ENCODE assay signal across 26 mouse cellular contexts in genomic region chr17:27779755-27780154, GRCm38 (mm10). TPM values are rescaled to one million over a fixed set of nuclear protein-coding genes. Genes with fewer than 3 reads are reported as not detected.
DNase-seq lines count a peak whose midpoint lies in the region; ATAC-seq and TF ChIP-seq lines count a peak whose summit lies in the region.
"Had no signal": no experiment of that assay in that cellular context is flagged by ENCODE, and none has a peak within 500 bp of the region (broad histone marks: within the 10 kb centered on the region; RNA-seq: fewer than 3 reads in every experiment).

No protein-coding gene starts in this region.

- TF ChIP-seq EP300 in MEL (IDR thresholded peaks at IDR 0.05; ENCODE audit: low read depth in 1 of 2, low read length in 2 of 2), result no peak
- TF ChIP-seq EP300 in liver, embryonic 14.5 days (IDR thresholded peaks at IDR 0.05; ENCODE audit: low read depth), result no peak

- peak overlapping the region; percentile 42; the same call in 1 of the 2 replicates for H3K4me2 ChIP-seq in liver, embryonic 14.5 days (ENCODE audit: low read depth)
- H3K4me2 ChIP-seq: forebrain, embryonic 15.5 days; heart, embryonic 11.5 days; hindbrain, embryonic 13.5 days; midbrain, embryonic 12.5 days; stomach, embryonic 15.5 days had no signal

- peak overlapping the region; percentile 68 for H3K27ac ChIP-seq in MEL (ENCODE audit: control insufficient read depth, low read depth, low read length)
- H3K27ac ChIP-seq in liver, embryonic 14.5 days, result peak overlapping the region; percentile 54
- H3K27ac ChIP-seq: forebrain, embryonic 15.5 days; left cerebral cortex, adult 2 months; midbrain, embryonic 12.5 days; stomach, embryonic 15.5 days had no signal

- TF ChIP-seq RAD21 in MEL (IDR thresholded peaks at IDR 0.05; ENCODE audit: low read depth, low read length), result no peak

- intact Hi-C loops in gastrocnemius, postnatal 14 days (cut with DNase I; ENCODE audit: low total_unique reads), result no loop called here

- ATAC-seq in granulocyte monocyte progenitor cell, adult 5-6 weeks (replicated peaks; ENCODE audit: poor library complexity, severe bottlenecking), result peak; percentile 72
- no peak for ATAC-seq in liver, embryonic 14.5 days (ENCODE audit: insufficient read depth)
- ATAC-seq in megakaryocyte progenitor cell, adult 5-6 weeks (replicated peaks; ENCODE audit: poor library complexity), result peak; percentile 59
- ATAC-seq: forebrain, embryonic 15.5 days; inflammation-experienced regulatory T-cells, adult 6 months; Patski had no signal

- TF ChIP-seq CTCF in MEL (IDR thresholded peaks at IDR 0.05 in 2 of 3, conservative IDR thresholded peaks at IDR 0.05 in 1 of 3; ENCODE audit: control insufficient read depth in 1 of 3, insufficient read depth in 1 of 3, low read depth in 2 of 3, low read length in 3 of 3, poor library complexity in 1 of 3, severe bottlenecking in 1 of 3), result no peak
- no peak for TF ChIP-seq CTCF in liver, embryonic 14.5 days (IDR thresholded peaks at IDR 0.05; ENCODE audit: low read depth)

- H3K4me3 ChIP-seq in MEL (ENCODE audit: control insufficient read depth in 1 of 2, insufficient read depth in 1 of 2, low read depth in 2 of 2, low read length in 2 of 2), result no peak overlapping the region
- H3K4me3 ChIP-seq in liver, embryonic 14.5 days (ENCODE audit: insufficient read depth in 1 of 2, low read depth in 2 of 2, low read length in 2 of 2), result no peak overlapping the region
- H3K4me3 ChIP-seq: forebrain, embryonic 15.5 days; hindbrain, embryonic 13.5 days; left cerebral cortex, adult 2 months; midbrain, embryonic 12.5 days; stomach, embryonic 15.5 days had no signal

- peak; percentile 80 for DNase-seq in MEL (ENCODE audit: low read depth, low spot score)
- DNase-seq in liver, embryonic 14.5 days (ENCODE audit: low read depth in 3 of 3, low spot score in 3 of 3), result no peak
- DNase-seq in gastrocnemius, postnatal 14 days, result no peak
- DNase-seq in natural killer cell, adult 2 months (ENCODE audit: low spot score in 2 of 2), result no peak
- DNase-seq in gastrocnemius, adult 18-20 months (ENCODE audit: low spot score), result no peak
- DNase-seq: B cell, adult 2 months; cerebellum, adult 2 months; heart, postnatal 10 days; kidney, adult 2 months; kidney, postnatal 25 days; left cerebral cortex, postnatal 4 days; lung, adult 2 months; right cerebral cortex, postnatal 14 days; thymus, adult 18-20 months had no signal

- H3K79me2 ChIP-seq in MEL (ENCODE audit: control insufficient read depth, insufficient read depth, low read length, poor library complexity), result peaks cover 2% of the 10 kb centered on the region

- no peak overlapping the region for H3K9ac ChIP-seq in MEL (ENCODE audit: control insufficient read depth, low read depth, low read length, poor library complexity, severe bottlenecking)
- peak overlapping the region; percentile 9 for H3K9ac ChIP-seq in liver, embryonic 14.5 days (replicated peaks)
- H3K9ac ChIP-seq: forebrain, embryonic 15.5 days; hindbrain, embryonic 13.5 days; midbrain, embryonic 12.5 days; stomach, embryonic 15.5 days had no signal

- WGBS in liver, embryonic 14.5 days (ENCODE audit: insufficient replicate concordance), result 10% methylated on average over 3 of the region's 3 CpGs

- no peaks in the 10 kb centered on the region for H3K9me3 ChIP-seq in MEL (replicated peaks; ENCODE audit: insufficient read depth, low read length)
- no peaks in the 10 kb centered on the region for H3K9me3 ChIP-seq in liver, embryonic 14.5 days (ENCODE audit: control insufficient read depth, low read length)
- H3K9me3 ChIP-seq: forebrain, embryonic 15.5 days; hindbrain, embryonic 13.5 days; midbrain, embryonic 12.5 days; stomach, embryonic 15.5 days had no signal

- H3K4me1 ChIP-seq in MEL (ENCODE audit: control insufficient read depth in 1 of 2, insufficient read depth in 2 of 2, low read length in 2 of 2), result peaks cover 13 to 33% of the 10 kb centered on the region in 2 experiments
- H3K4me1 ChIP-seq in liver, embryonic 14.5 days (replicated peaks; ENCODE audit: control insufficient read depth in 2 of 2, insufficient read depth in 2 of 2, low read length in 1 of 2), result peaks cover 39 to 43% of the 10 kb centered on the region in 2 experiments
- H3K4me1 ChIP-seq: forebrain, embryonic 15.5 days; hindbrain, embryonic 13.5 days; midbrain, embryonic 12.5 days; stomach, embryonic 15.5 days had no signal

- H3K36me3 ChIP-seq in MEL (ENCODE audit: control insufficient read depth in 1 of 2, insufficient read depth in 2 of 2, low read length in 2 of 2), result peaks cover 0 to 38% of the 10 kb centered on the region in 2 experiments; a peak in 3 of 4 replicates
- H3K36me3 ChIP-seq in liver, embryonic 14.5 days (replicated peaks; ENCODE audit: control insufficient read depth, insufficient read depth, low read depth), result peaks cover 2% of the 10 kb centered on the region

- no peaks in the 10 kb centered on the region for H3K27me3 ChIP-seq in MEL (ENCODE audit: control insufficient read depth in 1 of 2, insufficient read depth in 2 of 2, low read length in 2 of 2)
- no peaks in the 10 kb centered on the region for H3K27me3 ChIP-seq in liver, embryonic 14.5 days (ENCODE audit: control insufficient read depth, insufficient read depth, low read length)
- H3K27me3 ChIP-seq: forebrain, embryonic 15.5 days; hindbrain, embryonic 13.5 days; midbrain, embryonic 12.5 days; Patski; stomach, embryonic 15.5 days had no signal

- TF ChIP-seq POLR2A in MEL (IDR thresholded peaks at IDR 0.05; ENCODE audit: control insufficient read depth in 1 of 2, insufficient read depth in 1 of 2, low read depth in 1 of 2, low read length in 2 of 2, poor library complexity in 1 of 2), result no peak

TF ChIP-seq in MEL, 35 proteins besides CTCF, POLR2A, EP300 and RAD21 (continues in another document):
- TF ChIP-seq ELF1 (IDR thresholded peaks at IDR 0.05; ENCODE audit: low read depth, low read length) (0 out of 2 replicates have a peak, but pooled peaks have one; percentile 19), MAZ (IDR thresholded peaks at IDR 0.05; ENCODE audit: low read depth, low read length) (no peak; the same call in 1 of the 2 replicates), ZKSCAN1 (IDR thresholded peaks at IDR 0.05; ENCODE audit: low read depth, low read length) (no peak), ZMIZ1 (IDR thresholded peaks at IDR 0.05; ENCODE audit: low read depth, low read length) (no peak), MAX (IDR thresholded peaks at IDR 0.05; ENCODE audit: low read length) (no peak), HCFC1 (IDR thresholded peaks at IDR 0.05; ENCODE audit: low read depth, low read length) (no peak), CHD2 (IDR thresholded peaks at IDR 0.05; ENCODE audit: low read length) (no peak), POLR2AphosphoS2 (IDR thresholded peaks at IDR 0.05; ENCODE audit: low read length) (no peak), POLR2AphosphoS5 (IDR thresholded peaks at IDR 0.05; ENCODE audit: borderline replicate concordance, low read depth, low read length) (no peak), ZC3H11A (IDR thresholded peaks at IDR 0.05; ENCODE audit: low read depth, low read length) (no peak), MYC (IDR thresholded peaks at IDR 0.05; ENCODE audit: low read depth, low read length) (no peak), SIN3A (IDR thresholded peaks at IDR 0.05; ENCODE audit: low read length) (peak; percentile 36), TBP (IDR thresholded peaks at IDR 0.05; ENCODE audit: low read depth, low read length) (peak; percentile 98), SMC3 (IDR thresholded peaks at IDR 0.05; ENCODE audit: low read depth, low read length) (no peak), TCF12 (IDR thresholded peaks at IDR 0.05; ENCODE audit: low read depth, low read length) (0 out of 2 replicates have a peak, but pooled peaks have one; percentile 23)

RNA-seq across cellular contexts. Expression of gene D17Wsu92e, which starts 40.7 kb away (rescaled TPM):
- total RNA-seq in MEL (2012; rRNA removed), result 66.5 and 72.5 TPM in 2 replicates
- polyA plus RNA-seq in MEL (2012; ENCODE audit: insufficient read depth in 1 of 2, insufficient read length in 2 of 2, low read depth in 1 of 2, low replicate concordance in 2 of 2, missing spikeins in 1 of 2), result 100 to 1,000 TPM in 1 of 2 experiments, not detected in 1; 108 TPM
- 47.9 and 51.2 TPM in 2 replicates for total RNA-seq in granulocyte monocyte progenitor cell, adult 5-6 weeks (2014; fragmentation: Nextera tagmentation)
- total RNA-seq in granulocyte monocyte progenitor cell, adult 5-6 weeks (2017), result 46.3 and 50.6 TPM in 2 replicates
- 20.6 and 24.2 TPM in 2 replicates for polyA plus RNA-seq in liver, embryonic 14.5 days (2012; rRNA removed)
- 10.7 and 14.1 TPM in 2 replicates for polyA plus RNA-seq in liver, embryonic 14.5 days (2014; fragmentation: Nextera tagmentation; extraction: Ambion mirVana)
- 27.6 and 32.4 TPM in 2 replicates for total RNA-seq in megakaryocyte progenitor cell, adult 5-6 weeks (2015)
- 46.4 and 57.5 TPM in 2 replicates for total RNA-seq in megakaryocyte progenitor cell, adult 5-6 weeks (2017)
- 10 to 100 TPM; 79.7 to 85.1 TPM for total RNA-seq in gastrocnemius, postnatal 14 days (2021)
- total RNA-seq in gastrocnemius, adult 18-20 months (2021), result 100 to 1,000 TPM; 211 to 222 TPM

RNA-seq across cellular contexts. Expression of gene Spdef, which starts 51.0 kb away (rescaled TPM):
- total RNA-seq in MEL (2012; rRNA removed), result not detected in 2 replicates
- under 1 TPM in 1 of 2 experiments, not detected in 1; 0.11 TPM for polyA plus RNA-seq in MEL (2012; ENCODE audit: insufficient read depth in 1 of 2, insufficient read length in 2 of 2, low read depth in 1 of 2, low replicate concordance in 2 of 2, missing spikeins in 1 of 2)
- not detected in 2 replicates for total RNA-seq in granulocyte monocyte progenitor cell, adult 5-6 weeks (2014; fragmentation: Nextera tagmentation)
- not detected in 2 replicates for total RNA-seq in granulocyte monocyte progenitor cell, adult 5-6 weeks (2017)
- not detected in 2 replicates for polyA plus RNA-seq in liver, embryonic 14.5 days (2012; rRNA removed)
- not detected in 2 replicates for polyA plus RNA-seq in liver, embryonic 14.5 days (2014; fragmentation: Nextera tagmentation; extraction: Ambion mirVana)
- not detected in 2 replicates for total RNA-seq in megakaryocyte progenitor cell, adult 5-6 weeks (2015)
- not detected in 2 replicates for total RNA-seq in megakaryocyte progenitor cell, adult 5-6 weeks (2017)
- total RNA-seq in gastrocnemius, postnatal 14 days (2021), result under 1 TPM; 0.33 to 0.47 TPM
- not detected for total RNA-seq in gastrocnemius, adult 18-20 months (2021)
- polyA plus RNA-seq: embryonic facial prominence, embryonic 11.5 days; erythroblast, embryonic 14.5 days; inflammation-experienced regulatory T-cells, adult 6 months; Patski had no signal

RNA-seq across cellular contexts. Expression of gene Snrpc, which starts 58.2 kb away (rescaled TPM):
- 217 and 219 TPM in 2 replicates for total RNA-seq in MEL (2012; rRNA removed)
- polyA plus RNA-seq in MEL (2012; ENCODE audit: insufficient read depth in 1 of 2, insufficient read length in 2 of 2, low read depth in 1 of 2, low replicate concordance in 2 of 2, missing spikeins in 1 of 2), result 100 to 1,000 TPM in 1 of 2 experiments, not detected in 1; 227 TPM
- total RNA-seq in granulocyte monocyte progenitor cell, adult 5-6 weeks (2014; fragmentation: Nextera tagmentation), result 132 and 184 TPM in 2 replicates
- 117 and 161 TPM in 2 replicates for total RNA-seq in granulocyte monocyte progenitor cell, adult 5-6 weeks (2017)
- polyA plus RNA-seq in liver, embryonic 14.5 days (2012; rRNA removed), result 85.1 and 105 TPM in 2 replicates
- polyA plus RNA-seq in liver, embryonic 14.5 days (2014; fragmentation: Nextera tagmentation; extraction: Ambion mirVana), result 145 and 150 TPM in 2 replicates
- total RNA-seq in megakaryocyte progenitor cell, adult 5-6 weeks (2015), result 147 and 154 TPM in 2 replicates
- 128 and 132 TPM in 2 replicates for total RNA-seq in megakaryocyte progenitor cell, adult 5-6 weeks (2017)
- 10 to 100 TPM; 79.1 to 81.2 TPM for total RNA-seq in gastrocnemius, postnatal 14 days (2021)
- 10 to 100 TPM; 66.9 to 69.7 TPM for total RNA-seq in gastrocnemius, adult 18-20 months (2021)
